Mouse (Mus musculus) left cerebral cortex, postnatal 14 days (tissue): ENCODE measurements around the gene Sult6b1. TPM values are rescaled to one million over a fixed set of nuclear protein-coding genes. Genes with fewer than 3 reads are reported as not detected.

ENCODE experiments used
- DNase-seq, 2 experiments: peaks; one replicate each; pipeline ENCODE4 v3.0.0; 2021 to 2022; ENCODE audit warnings: low spot score in 2 of 2, mixed read lengths in 1 of 2
- intact Hi-C: fragments of 180-260 bp; cut with DNase I; formaldehyde crosslinking; loops from one replicate; pipeline ENCODE4 v1.15.1; 2025
- long read RNA-seq, 2 experiments: library from polyadenylated mRNA; stranded (forward); transcript quantifications; one replicate each; pipeline ENCODE4 v2.0.0; 2021
- total RNA-seq, 2 experiments: library from RNA; stranded (reverse); gene quantifications; 2 replicates each; pipeline ENCODE4 v1.2.3; 2021

The Sult6b1 gene
- not detected for total RNA-seq
- long read RNA-seq, experiment 1, partial matches to known transcripts = 0 of 1 reads
- long read RNA-seq, experiment 1, other reads (novel, unspliced or antisense) = 1 of 1 reads
- long read RNA-seq, experiment 2 = 0 reads

- no peak for DNase-seq
- intact Hi-C loops = no loop called here
These were observed at the start of gene Sult6b1 for GRCm38 (mm10) chr17:78906892-78907291. Gene Sult6b1 (minus strand): TSS chr17:78906992.

- intact Hi-C loops = no loop called here
- no peak for DNase-seq
These were observed 46.4 kb upstream of the Sult6b1 start for GRCm38 (mm10) chr17:78953240-78953639.

DNA sequence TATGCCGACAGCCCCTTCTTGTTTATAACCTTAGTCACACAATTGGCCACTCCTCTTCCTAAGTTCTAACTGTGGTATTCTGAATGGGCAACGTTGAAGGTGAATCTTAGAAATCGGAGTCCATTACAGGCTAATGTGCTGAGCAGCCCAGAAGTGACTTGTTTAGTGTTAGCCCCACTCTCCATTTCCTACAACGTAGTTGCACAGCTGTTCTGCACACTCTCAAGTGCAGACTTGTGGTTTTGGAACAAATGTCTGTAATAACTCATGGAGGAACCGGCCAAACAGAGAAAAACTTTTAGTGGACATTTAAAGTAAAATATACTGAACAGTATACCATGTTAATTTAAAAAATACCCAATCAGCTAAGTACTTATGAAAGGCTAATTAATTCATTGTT, 45.3 kb upstream of the Sult6b1 start:
- DNase-seq = no peak
- intact Hi-C loops = no loop called here

- DNase-seq = no peak
- intact Hi-C loops = no loop called here
These were observed 44.4 kb upstream of the Sult6b1 start for GRCm38 (mm10) chr17:78951225-78951624.

- no peak for DNase-seq
- intact Hi-C loops = no loop called here
These were observed 35.8 kb upstream of the Sult6b1 start for GRCm38 (mm10) chr17:78942579-78942978.

- intact Hi-C loops = loop anchor here (5.0 kb wide), 1 partner anchor 102 kb away; the partner anchor contains the start of genes Gpatch11 and Heatr5b
- no peak for DNase-seq
These were observed 32.1 kb upstream of the Sult6b1 start for GRCm38 (mm10) chr17:78938927-78939326.

DNA sequence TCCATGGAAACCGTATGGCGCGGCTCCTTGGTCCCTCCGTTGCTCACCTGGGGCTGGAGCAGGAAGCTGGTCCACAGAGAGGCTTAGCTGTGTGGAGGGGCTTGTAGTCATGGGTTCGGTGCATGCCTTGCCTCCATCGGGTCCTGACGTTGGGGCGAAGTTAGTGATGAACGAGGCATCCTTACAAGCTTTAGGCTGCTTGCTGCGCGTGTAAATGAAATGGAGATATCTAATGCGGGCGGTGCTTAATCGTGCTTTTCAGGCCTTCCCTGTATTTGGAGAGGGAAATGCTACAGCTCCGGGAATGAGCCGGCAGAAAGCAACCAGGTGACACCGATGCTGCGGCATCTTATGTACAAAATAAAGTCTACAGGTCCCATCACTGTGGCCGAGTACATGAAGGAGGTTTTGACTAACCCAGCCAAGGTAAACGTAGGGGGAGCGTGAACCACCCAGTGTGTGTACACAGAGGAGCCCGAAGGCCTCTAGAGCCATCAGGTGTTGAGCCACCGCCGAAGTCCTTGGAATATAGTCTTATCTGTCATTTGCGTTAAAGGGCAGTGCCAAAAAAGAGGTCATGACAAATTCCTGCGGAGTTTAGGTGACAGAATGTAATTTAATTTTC, 30.5 kb upstream of the Sult6b1 start:
- intact Hi-C loops = loop anchor here (5.0 kb wide), 1 partner anchor 100 kb away; the partner anchor contains the start of genes Gpatch11 and Heatr5b
- DNase-seq = peak in 1 of 2 experiments; percentile 23

GRCm38 (mm10) chr17:78936466-78937228, 29.9 kb upstream of the Sult6b1 start, which contains the start of the genes Cebpz and Ndufaf7:
Gene Cebpz (minus strand): TSS chr17:78937066.
Gene Ndufaf7 (plus strand): TSS chr17:78937136.
- intact Hi-C loops = loop anchor here (5.0 kb wide), 1 partner anchor 99 kb away; the partner anchor contains the start of genes Gpatch11 and Heatr5b
- peak; percentile 96 to 99 for DNase-seq

DNA sequence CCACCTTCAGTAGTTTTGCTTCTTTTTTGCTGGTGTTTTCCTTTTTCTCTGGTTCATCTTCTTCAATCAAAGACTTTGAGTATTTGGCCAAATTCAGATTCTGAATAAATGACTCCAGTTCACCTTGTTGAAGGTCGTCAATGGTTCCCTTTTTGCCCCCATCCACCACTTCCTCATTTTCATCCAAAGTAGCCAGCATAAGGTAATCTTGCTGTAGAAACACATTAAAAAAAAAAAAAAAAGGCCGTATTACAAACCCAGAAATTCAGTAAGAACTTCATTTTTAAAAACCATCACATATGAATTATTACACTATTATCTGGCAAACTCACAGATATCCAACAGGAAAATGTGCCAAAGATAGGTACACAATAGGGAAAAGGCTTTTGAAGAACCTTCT, 29.1 kb upstream of the Sult6b1 start:
- DNase-seq = no peak
- intact Hi-C loops = loop anchor here (5.0 kb wide), 1 partner anchor 99 kb away; the partner anchor contains the start of genes Gpatch11 and Heatr5b

DNA sequence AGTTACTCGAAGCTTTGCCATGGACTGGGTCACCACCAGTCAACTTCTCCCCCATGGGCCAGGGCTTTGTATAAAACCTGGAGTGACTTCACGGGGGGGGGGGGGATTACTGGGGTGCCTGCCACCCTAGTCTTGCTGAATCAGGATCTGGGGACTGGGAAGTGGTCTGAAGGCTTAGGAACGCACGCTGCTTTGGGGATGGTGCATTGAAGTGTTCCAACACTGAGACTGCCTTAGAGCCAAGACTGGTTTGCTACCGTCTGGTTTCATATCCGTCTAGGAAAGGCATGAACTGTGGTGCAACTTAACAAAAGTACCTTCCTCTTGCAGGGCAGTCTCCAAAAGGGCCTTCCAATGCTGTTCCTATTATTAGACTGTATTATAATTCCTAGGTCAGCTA, 10.9 kb upstream of the Sult6b1 start:
- intact Hi-C loops = no loop called here
- peak; percentile 13 to 29 for DNase-seq

GRCm38 (mm10) chr17:78916899-78917298, 10.1 kb upstream of the Sult6b1 start:
- DNase-seq = no peak
- intact Hi-C loops = no loop called here

DNA sequence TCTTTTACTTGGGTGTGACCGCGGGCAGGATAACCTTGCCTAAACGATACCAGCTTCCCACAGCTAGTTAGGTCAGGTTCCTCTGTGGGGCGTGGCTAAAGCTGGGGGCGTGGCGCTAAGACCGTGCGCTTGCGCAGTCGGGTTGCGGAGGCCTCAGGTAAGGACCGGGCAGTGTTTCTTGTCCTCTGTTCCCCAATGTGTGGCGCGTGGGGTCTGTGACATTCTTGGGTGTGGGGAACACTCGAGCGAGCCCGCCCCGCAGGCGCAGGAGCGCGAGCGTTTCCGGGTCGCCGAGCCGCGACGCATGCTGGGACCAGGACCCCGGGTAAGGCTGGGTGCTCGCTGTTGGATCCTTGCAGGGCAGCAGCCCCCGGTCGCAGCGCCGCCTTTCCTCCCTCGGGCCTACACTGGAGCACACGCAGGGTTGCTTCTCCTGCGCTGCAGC, 9.6 kb upstream of the Sult6b1 start, which contains the start of gene Cebpzos:
TSS of gene Cebpzos (plus strand) at position 132 of the 445 bp plus-strand sequence.
- peak; percentile 87 to 91 for DNase-seq
- intact Hi-C loops = no loop called here

- intact Hi-C loops = no loop called here
- no peak for DNase-seq
These were observed 9.0 kb upstream of the Sult6b1 start for GRCm38 (mm10) chr17:78915772-78916171.

GRCm38 (mm10) chr17:78913921-78914320, 7.1 kb upstream of the Sult6b1 start:
- no peak for DNase-seq
- intact Hi-C loops = no loop called here

- peak; percentile 22 to 32 for DNase-seq
- intact Hi-C loops = no loop called here
These were observed 6.1 kb upstream of the Sult6b1 start for GRCm38 (mm10) chr17:78912861-78913281.

GRCm38 (mm10) chr17:78909374-78909773, 2.6 kb upstream of the Sult6b1 start:
- no peak for DNase-seq
- intact Hi-C loops = no loop called here

DNA sequence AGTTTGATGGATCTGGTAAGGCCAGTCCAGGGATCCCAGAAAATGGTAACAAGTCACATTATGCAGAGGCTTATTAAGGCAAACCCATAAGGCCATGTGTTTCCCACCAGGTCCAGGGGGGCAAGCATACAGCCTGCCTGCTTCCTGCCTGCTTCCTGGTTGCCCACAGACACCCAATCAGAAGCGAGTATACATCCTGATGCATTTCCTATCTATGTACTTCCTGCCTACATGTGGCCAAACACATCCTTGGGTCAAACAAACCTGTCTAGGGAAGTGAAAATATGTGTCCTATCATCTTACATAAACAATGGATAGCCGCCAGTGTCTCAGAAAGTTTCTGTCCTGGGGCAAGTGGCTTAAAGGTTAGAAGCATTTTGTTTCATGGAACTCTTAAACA, 3.6 kb downstream of the Sult6b1 start:
- intact Hi-C loops = no loop called here
- DNase-seq = no peak

DNA sequence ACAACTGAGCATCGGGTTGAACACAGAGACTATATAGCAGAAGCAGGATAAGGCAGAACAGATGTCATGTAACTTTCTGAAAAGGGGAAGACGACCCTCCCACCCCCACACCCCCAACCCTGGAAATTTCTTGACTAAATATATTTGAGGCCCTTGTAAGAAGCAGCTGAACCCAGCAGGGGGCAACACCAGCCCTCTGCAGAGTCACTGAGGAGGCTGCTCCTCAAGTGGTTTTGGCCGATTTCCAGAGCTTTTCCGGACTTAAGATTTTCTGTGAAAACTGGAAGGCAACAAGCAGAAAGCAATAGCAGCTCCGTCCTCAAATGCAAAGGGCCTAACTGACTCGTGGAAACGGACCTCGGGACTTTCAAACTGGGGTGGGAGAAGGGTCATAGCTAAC, 11.4 kb downstream of the Sult6b1 start:
- DNase-seq = peak; percentile 46 to 63
- intact Hi-C loops = no loop called here

DNA sequence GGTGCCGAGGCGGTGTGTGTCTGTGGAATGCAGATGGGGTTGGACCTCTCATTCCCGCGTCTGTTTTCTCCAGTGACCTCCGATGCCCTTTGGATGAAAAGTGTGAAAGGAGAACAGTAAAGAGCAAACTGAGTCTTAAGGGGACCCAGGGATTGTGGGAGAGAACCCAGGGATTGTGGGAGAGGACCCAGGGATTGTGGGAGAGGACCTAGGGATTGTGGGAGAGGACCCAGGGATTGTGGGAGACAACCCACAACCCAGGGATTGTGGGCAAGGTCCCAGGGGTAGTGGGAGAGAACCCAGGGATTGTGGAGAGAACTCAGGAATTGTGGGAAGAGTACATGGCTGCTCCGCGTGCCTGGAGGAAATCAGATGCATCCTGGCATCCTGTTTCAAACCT, 11.8 kb downstream of the Sult6b1 start:
- no peak for DNase-seq
- intact Hi-C loops = no loop called here

GRCm38 (mm10) chr17:78891020-78891419, 15.8 kb downstream of the Sult6b1 start:
- no peak for DNase-seq
- intact Hi-C loops = no loop called here
